Mouse (Mus musculus): ENCODE results near the gene Ppp2r1a.

Ppp2r1a gene

GRCm38 (mm10) chr17:20944985-20945891 lies at the start of gene Ppp2r1a:
Gene Ppp2r1a, plus strand, starts transcription at chr17:20945311.
- DNase-seq (ENCODE audit: low spot score), result peak; percentile 100

DNA sequence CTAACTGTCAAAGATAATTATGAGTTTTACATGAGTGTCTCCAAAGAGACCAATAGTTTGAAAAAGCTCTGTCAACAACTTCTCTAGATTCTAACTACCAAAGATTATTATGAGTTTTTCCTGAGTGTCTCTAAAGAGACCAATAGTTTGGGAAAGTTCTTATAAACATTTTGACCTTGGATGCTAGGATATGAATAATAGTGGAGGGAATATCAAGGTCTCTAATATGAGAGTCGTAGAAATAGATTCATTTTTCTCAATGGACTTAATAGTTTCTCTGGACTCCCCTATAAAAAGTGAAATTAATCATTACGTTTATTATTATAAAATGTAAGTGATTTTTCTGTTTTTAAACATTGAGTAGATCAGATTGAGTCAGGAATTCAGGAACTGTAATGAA lies 40.1 kb upstream of the Ppp2r1a start, which contains the start of gene Vmn1r231:
Vmn1r231 (minus strand) TSS at position 101 of the 400 bp plus-strand sequence.
- DNase-seq (ENCODE audit: low spot score), result no peak

DNA sequence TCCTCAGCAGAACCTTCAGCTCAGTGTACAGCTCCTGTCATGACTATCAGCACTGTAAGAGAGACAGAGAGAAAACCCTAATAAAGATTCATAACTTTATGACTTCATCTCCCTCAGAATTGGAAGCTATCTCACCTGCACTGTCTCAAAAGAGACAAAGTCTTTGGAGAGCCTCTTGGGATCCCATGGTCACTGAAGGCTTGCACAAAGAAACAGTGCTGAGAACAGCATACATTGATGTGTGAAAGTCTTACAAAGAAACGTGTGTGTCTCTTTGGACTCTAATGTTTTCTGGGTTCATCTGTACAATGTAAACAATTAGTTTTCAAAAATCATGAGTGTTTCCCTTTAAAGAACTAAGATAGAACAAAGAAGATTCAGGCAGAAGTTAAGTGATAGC lies 25.5 kb upstream of the Ppp2r1a start, which contains the start of gene Vmn1r232:
Vmn1r232 (minus strand) TSS at position 101 of the 400 bp plus-strand sequence.
- no peak for DNase-seq (ENCODE audit: low spot score)

DNA sequence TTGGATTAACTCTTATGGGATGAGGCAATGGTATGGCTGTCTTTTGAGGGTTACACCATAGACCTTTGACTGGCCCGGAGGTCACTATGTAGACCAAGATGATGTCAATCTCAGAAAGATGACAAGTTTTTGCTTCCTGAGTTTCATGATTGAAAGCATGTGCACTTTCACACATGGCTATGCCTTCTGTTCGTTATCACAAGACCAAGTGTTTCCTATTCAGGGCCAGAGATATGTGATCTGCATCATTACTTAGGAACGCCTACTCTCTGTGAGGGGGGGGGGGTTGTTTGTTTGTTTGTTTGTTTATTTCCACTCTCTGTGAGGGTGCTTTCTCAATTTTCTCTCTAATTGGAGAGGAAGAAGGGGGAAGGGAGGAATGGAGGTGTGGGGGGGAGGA lies 885 bp upstream of the Ppp2r1a start:
- peak; percentile 39 for DNase-seq (ENCODE audit: low spot score)

DNA sequence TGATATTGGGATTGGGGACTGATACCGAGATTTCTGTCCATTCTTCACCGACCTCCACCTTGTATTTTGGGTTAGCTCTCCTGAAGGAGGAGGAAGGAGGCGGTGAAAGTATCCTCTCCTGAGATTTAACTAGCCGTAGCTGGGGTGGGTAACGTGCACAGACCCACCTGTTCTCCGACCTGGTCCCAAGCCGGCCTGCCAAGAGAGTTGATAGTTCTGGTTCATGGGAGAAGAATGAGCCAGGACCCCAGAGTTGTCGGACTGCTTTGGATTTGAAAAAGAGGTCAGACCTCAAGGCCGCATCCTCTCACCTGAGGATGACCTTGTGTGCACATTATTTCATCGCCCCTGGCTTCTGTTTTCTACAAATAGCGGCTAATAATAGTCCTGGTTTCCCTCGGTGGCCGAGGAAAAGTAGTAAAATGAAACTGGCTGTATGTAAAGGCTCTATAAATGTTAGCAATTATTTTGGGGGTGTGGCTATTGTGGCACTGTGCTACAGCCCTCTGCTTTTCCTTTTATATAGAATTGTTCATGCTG lies 985 bp downstream of the Ppp2r1a start:
- DNase-seq (ENCODE audit: low spot score), result no peak

DNA sequence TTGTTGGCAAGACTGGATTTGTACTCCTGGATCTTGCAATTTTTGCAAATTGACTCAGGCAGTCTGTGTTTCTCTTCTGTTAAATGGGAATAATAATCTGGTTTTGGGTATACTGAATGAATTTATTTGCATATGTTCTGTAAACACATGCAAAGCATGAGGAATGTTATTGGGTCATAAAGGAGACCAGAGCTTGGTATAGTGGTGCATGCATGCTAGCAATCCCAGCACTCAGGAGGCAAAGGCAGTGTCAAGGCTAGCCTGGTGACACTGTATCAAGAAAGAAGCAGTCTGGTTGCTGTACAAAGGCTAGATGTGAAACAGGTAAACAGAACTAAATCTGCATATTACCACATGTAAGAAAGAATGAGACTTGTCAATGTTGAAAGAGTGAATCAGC lies 1.5 kb downstream of the Ppp2r1a start:
- peak; percentile 26 for DNase-seq (ENCODE audit: low spot score)

GRCm38 (mm10) chr17:20960386-20960785 lies 15.3 kb downstream of the Ppp2r1a start:
- DNase-seq (ENCODE audit: low spot score), result no peak

- DNase-seq (ENCODE audit: low spot score), result no peak
These were observed 20.3 kb downstream of the Ppp2r1a start for GRCm38 (mm10) chr17:20965421-20965820.

- no peak for DNase-seq (ENCODE audit: low spot score)
These were observed 21.6 kb downstream of the Ppp2r1a start for GRCm38 (mm10) chr17:20966681-20967080.

- no peak for DNase-seq (ENCODE audit: low spot score)
These were observed 48.6 kb downstream of the Ppp2r1a start for GRCm38 (mm10) chr17:20993716-20994115.

DNA sequence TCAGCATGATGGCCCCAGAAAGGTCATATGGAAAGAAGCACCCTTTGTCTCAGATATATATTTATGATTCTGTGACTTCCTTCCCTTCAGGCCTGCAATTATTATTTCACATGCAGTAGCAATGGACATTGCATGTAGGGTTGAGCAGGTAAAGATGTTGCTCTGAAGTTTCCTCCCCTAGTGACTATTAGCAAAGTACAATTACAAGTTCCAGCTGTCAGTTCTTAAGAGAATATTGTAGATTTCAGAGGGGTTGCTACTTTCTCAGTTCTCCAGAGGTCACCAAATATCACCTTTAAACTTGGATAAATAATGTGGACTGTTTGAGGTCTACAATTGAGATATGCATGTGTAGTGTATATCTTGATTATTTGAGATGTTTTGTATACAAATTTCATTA lies 51.3 kb downstream of the Ppp2r1a start, which contains the start of gene Vmn1r233:
Vmn1r233 (minus strand) TSS at position 101 of the 400 bp plus-strand sequence.
- no peak for DNase-seq (ENCODE audit: low spot score)

DNA sequence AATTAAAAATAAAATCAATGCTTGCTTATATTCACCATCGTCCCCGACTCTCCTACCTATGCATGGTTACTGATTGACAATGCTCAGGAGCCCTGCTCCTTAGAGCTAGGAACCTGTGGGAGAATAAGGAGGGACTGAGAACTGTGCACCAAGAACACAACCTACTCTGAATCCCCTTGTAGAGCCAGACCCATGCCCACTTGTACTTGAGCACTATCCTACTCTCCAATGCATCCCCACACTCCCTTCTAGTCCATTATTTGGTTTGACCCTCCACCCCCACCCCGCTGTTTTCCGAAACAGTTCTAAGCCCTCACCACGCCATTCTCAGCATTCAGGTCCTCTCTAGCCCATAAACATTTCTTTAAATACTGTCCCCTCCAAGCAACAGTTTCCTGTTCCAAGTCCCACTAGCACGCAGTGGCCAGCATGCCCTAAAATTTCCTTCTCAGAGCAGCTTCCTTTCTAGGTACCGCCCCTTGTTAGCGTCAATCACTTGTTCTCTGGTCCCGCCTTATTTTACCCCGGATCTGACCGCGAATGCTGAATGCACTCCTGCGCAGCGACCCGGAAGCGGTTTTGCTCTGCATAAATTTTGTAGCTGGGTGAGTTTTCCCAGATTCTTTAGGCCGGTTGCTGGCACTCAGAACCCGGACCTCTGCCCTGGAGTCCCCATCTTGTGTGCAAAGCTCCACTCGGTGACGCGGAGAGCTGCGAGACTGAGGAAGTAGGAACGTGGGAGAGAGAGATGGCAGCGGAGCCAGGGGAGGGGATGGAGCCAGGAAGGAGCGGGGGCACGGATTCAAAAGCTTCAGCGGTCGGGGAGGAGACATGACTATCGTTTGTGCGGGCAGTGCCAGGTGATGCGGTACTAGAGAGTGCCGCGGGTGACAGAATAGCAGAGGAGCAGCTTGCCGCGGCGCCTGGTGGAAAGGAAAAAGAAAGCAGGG lies 63.5 kb downstream of the Ppp2r1a start, which contains the start of gene Zfp160:
Zfp160 (plus strand) TSS at position 522 of the 950 bp plus-strand sequence.
- DNase-seq (ENCODE audit: low spot score), result peak; percentile 98

- peak; percentile 41 for DNase-seq (ENCODE audit: low spot score)
These were observed 64.6 kb downstream of the Ppp2r1a start for GRCm38 (mm10) chr17:21009726-21010125.

Data from adipocyte (in vitro differentiated cells).